Mouse (Mus musculus) embryonic stem cell, embryonic (primary cell): ENCODE measurements around the gene Ccdc153.

Experiments used
- CTCF ChIA-PET, 4 experiments: fragments of 300-600 bp in 2 of 4; fragments of 350-600 bp in 2 of 4; sonication (Branson Sonifier 250); formaldehyde crosslinking; loops; one replicate each; lab custom pipeline; 2022; ENCODE audit warnings: inconsistent platforms in 2 of 4; lab: Charles Lee
- POLR2A ChIA-PET, 4 experiments: fragments of 300-600 bp in 2 of 4; fragments of 350-600 bp in 2 of 4; sonication (Branson Sonifier 250); formaldehyde crosslinking; loops; one replicate each; lab custom pipeline; 2022; ENCODE audit warnings: antibody characterized with exemption in 4 of 4, inconsistent platforms in 1 of 4; lab: Charles Lee

Ccdc153 gene

DNA sequence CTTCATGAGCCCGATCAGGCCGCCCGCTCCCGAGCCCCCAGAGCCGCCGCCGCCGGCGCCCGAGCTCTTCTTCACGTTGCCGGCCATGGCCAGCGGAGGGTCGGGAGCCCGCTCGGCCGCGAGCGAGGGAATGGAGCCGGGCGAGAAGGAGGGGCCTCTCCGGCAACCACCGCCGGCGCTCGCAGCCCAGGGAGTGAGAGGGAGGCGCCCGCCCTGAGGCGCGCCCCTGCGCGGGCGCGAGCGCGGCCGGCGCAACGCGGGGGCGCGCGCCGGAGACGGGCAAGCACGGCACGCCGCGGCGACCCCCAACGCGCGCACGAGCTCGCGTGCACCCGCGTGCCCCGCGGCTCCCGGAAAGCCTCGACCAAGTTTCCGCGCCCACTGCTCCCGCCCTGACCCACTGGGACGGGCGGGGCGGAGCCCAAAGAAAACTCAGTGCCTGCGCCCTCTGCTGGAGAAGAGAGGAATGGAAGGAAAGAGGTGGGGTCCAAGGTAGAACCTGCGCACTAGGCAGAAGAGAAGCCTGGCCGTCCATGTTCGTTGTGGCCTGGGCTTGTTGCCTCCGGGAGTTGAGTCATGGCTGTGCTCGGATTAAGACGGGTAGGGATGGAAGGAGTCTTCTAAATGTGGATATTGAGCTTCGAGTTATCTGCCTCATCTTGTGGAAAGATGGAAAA lies 6.5 kb upstream of the Ccdc153 start, which contains the start of gene Cbl:
Cbl (minus strand) TSS at position 248 of the 677 bp plus-strand sequence.
- CTCF ChIA-PET, result interaction anchor here (0.6 to 2.4 kb wide), 56 partner anchors 9 to 901 kb away, joined by 3 to 19 read pairs (median 4); partner anchors contain the start of genes Nlrx1 (in 3 of the 4), Vps11 (in 3 of the 4), Bcl9l (in 1 of the 4) and C2cd2l (in 1 of the 4)
- POLR2A ChIA-PET, result interaction anchor here (0.5 to 6.1 kb wide), 120 partner anchors 9 to 649 kb away, joined by 3 to 67 read pairs (median 5); partner anchors contain the start of genes H2afx (in 4 of the 4), C2cd2l (in 3 of the 4), Dpagt1 (in 3 of the 4) and Hyou1 (in 3 of the 4)

DNA sequence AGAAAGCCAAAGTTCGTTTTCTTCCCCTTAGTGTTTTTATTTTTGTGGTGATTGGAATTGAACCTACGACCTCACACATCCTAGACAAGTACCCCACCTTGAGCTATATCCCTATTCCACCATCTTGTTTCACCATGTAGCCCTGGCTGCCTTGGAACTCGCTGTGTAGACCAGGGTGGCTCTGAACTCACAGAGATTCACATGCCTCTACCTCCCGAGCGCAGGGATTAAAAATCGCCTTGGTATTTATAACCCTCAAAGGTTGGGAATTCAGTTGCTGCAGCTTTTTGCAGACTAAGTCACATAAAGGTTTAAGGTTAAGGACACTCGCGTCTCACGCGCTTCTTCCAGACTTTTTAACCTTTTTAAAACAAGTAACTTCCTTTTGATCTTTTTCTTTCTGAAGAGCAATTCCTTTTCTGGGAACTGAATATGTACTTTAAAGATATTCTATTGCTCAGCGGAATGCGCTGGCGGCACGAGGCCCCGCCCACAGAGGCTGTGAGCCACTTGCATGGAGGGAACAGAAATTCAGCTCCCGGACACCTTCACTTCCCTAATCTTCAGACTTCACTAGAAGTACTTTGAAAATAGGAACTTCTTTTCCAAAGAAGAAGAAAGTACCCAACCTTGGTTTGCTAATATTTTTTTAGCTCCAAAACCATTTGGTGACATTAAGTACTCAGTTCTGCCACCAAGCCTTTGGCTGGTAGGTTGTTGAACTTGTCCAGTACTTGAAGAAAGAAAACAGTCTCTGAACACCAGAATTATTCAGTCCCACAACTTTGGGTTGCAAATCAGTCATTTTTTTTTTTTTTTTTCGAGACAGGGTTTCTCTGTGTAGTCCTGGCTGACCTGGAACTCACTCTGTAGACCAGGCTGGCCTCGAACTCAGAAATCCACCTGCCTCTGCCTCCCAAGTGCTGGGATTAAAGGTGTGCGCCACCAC lies 5.7 kb upstream of the Ccdc153 start:
- ChIA-PET CTCF (interaction anchor here (0.5 to 2.4 kb wide), 41 partner anchors 10 to 421 kb away, joined by 3 to 19 read pairs (median 4); partner anchors contain the start of genes Nlrx1 (in 2 of the 4), Vps11 (in 2 of the 4), C2cd2l (in 1 of the 4) and Ccdc84 (in 1 of the 4)), POLR2A (interaction anchor here (0.5 to 6.1 kb wide), 109 partner anchors 8 to 1178 kb away, joined by 3 to 67 read pairs (median 5); partner anchors contain the start of genes C2cd2l (in 3 of the 4), Dpagt1 (in 3 of the 4), H2afx (in 3 of the 4) and Hyou1 (in 3 of the 4))

DNA sequence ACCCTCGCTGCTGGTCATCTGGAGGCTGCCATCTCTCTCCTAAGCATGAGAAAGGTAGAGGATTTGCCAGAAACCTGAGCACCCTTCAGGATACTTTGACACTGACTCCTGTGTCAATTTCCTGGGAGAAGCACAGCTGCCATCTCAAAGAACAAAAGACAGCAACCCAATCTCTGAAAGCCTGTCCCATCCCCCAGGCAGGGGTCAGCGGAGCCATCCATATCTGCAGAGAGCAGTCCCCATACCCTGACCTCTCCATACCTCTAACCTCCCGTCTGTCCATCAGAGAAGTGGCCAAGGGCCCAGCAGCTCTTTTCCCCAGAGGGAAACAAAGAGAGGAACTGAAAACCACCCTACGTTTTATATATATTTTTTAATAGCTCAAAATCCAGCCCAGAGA lies 3.9 kb upstream of the Ccdc153 start:
- CTCF ChIA-PET, result interaction anchor here (0.6 to 1.0 kb wide), 5 partner anchors 8 to 108 kb away, joined by 3 to 5 read pairs (median 3); no protein-coding TSS in a partner anchor
- POLR2A ChIA-PET, result interaction anchor here in 3 of 4 experiments (0.7 to 6.1 kb wide), 6 partner anchors 39 to 124 kb away, joined by 3 to 67 read pairs (median 4); partner anchors contain the start of genes H2afx (in 3 of the 3), Hmbs (in 1 of the 3) and Vps11 (in 1 of the 3)

DNA sequence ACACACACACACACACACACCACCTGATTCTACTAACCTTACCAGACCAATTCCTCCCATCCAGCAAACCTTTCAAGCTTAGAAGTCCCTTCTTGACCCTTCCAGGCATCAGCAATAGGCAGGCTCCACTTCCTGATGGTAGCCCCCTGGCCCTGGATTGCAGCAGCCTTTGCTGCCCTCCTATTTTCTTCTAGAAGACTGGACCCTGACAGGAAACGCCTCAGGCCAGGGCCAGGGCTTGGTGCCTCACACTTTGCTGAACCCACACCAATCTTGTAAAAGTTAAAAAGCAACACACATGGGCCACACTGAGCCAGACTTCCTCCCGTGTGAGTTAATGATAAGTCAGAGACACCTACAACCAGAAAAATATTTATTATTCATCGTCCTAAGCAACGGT lies 3.3 kb upstream of the Ccdc153 start:
- CTCF ChIA-PET, result interaction anchor here (0.6 to 1.2 kb wide), 6 partner anchors 9 to 125 kb away, joined by 3 to 4 read pairs (median 3); partner anchors contain the start of gene Vps11 (in 1 of the 4)
- POLR2A ChIA-PET, result interaction anchor here in 3 of 4 experiments (0.6 to 6.1 kb wide), 9 partner anchors 12 to 143 kb away, joined by 3 to 67 read pairs (median 4); partner anchors contain the start of genes H2afx (in 3 of the 3), Hmbs (in 1 of the 3) and Vps11 (in 1 of the 3)

DNA sequence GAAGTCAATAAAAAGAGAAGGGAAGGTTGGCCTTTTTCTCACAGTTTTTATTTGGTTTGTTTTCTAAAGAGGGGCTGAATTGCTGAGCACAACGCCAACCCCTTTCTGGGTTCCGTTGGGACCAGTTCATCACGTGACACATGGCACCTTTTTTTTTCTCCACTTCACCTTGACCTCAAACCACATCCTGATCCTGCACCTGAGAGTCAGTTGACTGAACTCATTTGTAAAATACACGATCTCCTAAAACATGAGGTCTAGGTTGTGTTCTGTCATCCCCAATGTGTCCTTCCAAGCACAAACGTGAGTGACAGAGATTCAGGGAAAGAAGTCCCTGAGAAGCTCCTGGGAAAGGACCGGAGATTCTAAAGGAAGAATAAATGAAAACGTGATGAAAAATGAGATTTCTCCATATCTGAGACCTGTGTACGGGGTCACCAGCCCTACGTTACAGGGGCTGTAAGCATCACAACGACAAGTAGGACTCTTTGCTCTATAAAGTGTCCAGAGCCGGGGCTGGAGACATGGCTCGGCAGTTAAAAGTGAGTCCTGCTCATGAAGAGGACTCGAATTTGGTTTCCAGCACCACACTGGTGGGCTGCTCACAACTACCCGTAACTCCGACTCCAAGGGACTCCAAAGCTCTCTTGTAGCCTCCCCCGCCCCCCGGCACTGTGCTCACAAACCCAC lies 1.8 kb upstream of the Ccdc153 start:
- CTCF ChIA-PET, result interaction anchor here in 3 of 4 experiments (0.5 to 2.4 kb wide), 5 partner anchors 11 to 402 kb away, joined by 3 to 9 read pairs (median 3); partner anchors contain the start of gene C2cd2l (in 1 of the 3)

DNA sequence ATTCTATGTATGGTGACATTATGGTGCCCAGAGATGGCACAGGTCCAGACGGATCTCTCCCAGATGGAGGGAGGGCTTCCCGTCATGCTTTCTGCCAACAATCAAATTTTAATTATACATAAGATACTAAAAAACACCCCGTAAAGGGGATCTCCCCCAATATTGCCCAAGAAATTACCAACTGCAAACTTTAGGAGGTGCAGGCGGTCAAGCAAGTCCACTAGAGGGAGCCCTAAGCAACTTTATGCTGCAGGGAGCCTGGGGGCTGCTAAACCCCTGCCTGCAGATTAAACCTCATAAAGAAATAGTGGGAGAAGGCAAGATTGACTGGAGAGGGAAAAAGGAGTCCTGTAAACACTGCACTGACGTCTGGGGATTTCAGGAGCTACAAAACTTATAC lies 1.0 kb upstream of the Ccdc153 start:
- ChIA-PET POLR2A (interaction anchor here in 3 of 4 experiments (0.6 to 1.6 kb wide), 6 partner anchors 10 to 95 kb away, joined by 3 to 6 read pairs (median 4); partner anchors contain the start of genes H2afx (in 2 of the 3) and C2cd2l (in 1 of the 3)), CTCF (interaction anchor here (0.5 to 2.4 kb wide), 28 partner anchors 8 to 465 kb away, joined by 3 to 10 read pairs (median 4); partner anchors contain the start of genes Abcg4 (in 1 of the 4), C2cd2l (in 1 of the 4), Nlrx1 (in 1 of the 4) and Vps11 (in 1 of the 4))

More for the DNA sequence above, 1.8 kb upstream of the Ccdc153 start:
- POLR2A ChIA-PET, result interaction anchor here in 2 of 4 experiments (1.0 to 6.1 kb wide), 5 partner anchors 10 to 97 kb away, joined by 3 to 67 read pairs (median 5); partner anchors contain the start of gene H2afx (in 2 of the 2)

DNA sequence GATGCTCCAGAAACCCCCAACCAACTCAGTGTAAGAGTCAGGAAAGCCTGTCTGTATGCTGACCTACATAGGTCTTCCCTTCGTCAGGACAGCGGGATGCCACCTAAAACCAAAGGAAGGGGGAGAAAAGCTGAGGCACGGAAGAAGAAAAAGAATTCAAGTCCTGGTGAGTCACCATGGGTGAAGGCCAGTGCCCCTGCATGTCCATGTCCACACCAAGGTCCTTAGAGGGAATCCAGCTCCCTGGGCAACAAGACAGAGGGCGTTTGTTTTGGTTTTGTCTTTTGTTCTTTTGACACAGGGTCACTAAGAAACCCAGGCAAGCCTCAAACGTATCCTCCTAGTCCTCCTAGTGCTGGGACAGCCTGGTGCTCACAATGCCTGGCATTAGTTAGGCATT lies 435 bp downstream of the Ccdc153 start:
- CTCF ChIA-PET, result interaction anchor here (0.5 to 2.4 kb wide), 16 partner anchors 8 to 493 kb away, joined by 3 to 10 read pairs (median 4); partner anchors contain the start of genes Abcg4 (in 1 of the 4), Dpagt1 (in 1 of the 4) and Nlrx1 (in 1 of the 4)

DNA sequence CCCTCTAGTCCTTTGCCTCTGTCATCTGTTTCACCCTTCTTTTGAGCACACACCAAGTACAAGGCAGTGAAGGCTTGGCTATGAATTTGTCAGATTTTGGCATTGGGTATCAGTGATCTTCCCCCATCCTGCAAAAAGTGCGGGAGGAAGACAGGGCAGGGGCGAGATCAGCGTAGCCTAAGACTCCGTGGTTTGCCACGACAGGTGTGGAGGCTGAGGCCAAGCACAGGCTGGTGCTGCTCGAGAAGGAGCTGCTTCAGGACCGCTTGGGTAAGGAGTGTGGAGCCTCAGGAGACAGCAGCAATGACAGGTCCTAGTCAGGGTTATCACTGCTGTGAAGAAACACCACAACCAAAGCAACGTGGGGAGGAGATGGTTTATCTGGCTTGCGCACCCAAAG lies 942 bp downstream of the Ccdc153 start:
- CTCF ChIA-PET, result interaction anchor here in 2 of 4 experiments (0.5 to 1.1 kb wide), 3 partner anchors 26 to 60 kb away, joined by 3 to 4 read pairs (median 3); no protein-coding TSS in a partner anchor
- POLR2A ChIA-PET, result interaction anchor here in 3 of 4 experiments (0.6 to 1.4 kb wide), 4 partner anchors 24 to 97 kb away, joined by 3 to 5 read pairs (median 4); partner anchors contain the start of gene H2afx (in 1 of the 3)

More for the DNA sequence above, 435 bp downstream of the Ccdc153 start:
- POLR2A ChIA-PET, result interaction anchor here in 3 of 4 experiments (0.6 to 1.6 kb wide), 11 partner anchors 8 to 121 kb away, joined by 3 to 6 read pairs (median 4); partner anchors contain the start of genes H2afx (in 3 of the 3) and Vps11 (in 1 of the 3)

DNA sequence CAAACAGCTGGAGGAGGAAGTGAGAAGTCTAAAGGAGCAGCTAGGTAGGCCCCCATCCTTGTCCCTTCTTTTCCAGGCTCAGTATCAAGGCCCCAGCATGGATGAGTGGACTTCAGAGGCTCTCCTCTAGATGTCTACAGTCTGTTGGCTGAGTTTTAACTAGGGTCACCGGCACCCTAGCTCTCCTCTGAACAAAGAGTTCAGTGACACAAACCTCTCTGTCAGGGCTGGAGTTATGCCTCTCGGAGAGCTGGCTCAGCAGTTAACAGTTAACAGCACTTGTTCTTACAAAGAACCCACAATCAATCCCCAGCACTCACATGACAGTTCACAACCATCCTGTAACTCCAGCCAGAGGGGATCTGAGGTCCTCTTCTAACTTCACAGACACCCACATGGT lies 3.1 kb downstream of the Ccdc153 start:
- ChIA-PET CTCF (interaction anchor here in 2 of 4 experiments (1.0 to 1.6 kb wide), 2 partner anchors 9 to 134 kb away, joined by 3 to 6 read pairs; no protein-coding TSS in a partner anchor), POLR2A (interaction anchor here in 2 of 4 experiments (1.8 to 3.7 kb wide), 2 partner anchors 9 kb away, joined by 8 to 16 read pairs; partner anchors contain the start of gene Cbl (in 2 of the 2))

DNA sequence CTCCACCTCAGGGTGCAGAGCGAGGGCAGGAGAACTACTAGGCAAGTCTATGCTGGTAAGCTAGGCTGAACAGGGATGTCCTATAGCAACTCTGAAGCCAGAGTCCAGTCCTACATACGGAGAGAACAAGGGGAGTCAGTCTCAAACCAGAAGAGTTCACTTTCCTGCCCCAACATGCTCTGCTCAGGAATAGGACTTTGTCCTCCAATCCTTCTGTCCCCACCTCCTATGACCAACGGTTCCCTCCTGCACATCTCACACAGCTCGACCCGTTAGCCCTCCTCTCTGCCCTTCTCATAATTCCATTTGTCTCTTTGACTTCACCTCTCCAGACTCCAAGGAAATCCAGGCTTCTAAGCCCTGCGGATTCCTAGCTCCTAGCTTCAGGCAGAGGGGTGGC lies 7.4 kb downstream of the Ccdc153 start:
- ChIA-PET POLR2A (interaction anchor here in 3 of 4 experiments (0.6 to 1.9 kb wide), 13 partner anchors 8 to 171 kb away, joined by 3 to 8 read pairs (median 5); partner anchors contain the start of gene Cbl (in 1 of the 3)), CTCF (interaction anchor here in 2 of 4 experiments (0.7 to 2.8 kb wide), 3 partner anchors 8 to 14 kb away, joined by 3 to 19 read pairs (median 7); partner anchors contain the start of gene Cbl (in 1 of the 2))

DNA sequence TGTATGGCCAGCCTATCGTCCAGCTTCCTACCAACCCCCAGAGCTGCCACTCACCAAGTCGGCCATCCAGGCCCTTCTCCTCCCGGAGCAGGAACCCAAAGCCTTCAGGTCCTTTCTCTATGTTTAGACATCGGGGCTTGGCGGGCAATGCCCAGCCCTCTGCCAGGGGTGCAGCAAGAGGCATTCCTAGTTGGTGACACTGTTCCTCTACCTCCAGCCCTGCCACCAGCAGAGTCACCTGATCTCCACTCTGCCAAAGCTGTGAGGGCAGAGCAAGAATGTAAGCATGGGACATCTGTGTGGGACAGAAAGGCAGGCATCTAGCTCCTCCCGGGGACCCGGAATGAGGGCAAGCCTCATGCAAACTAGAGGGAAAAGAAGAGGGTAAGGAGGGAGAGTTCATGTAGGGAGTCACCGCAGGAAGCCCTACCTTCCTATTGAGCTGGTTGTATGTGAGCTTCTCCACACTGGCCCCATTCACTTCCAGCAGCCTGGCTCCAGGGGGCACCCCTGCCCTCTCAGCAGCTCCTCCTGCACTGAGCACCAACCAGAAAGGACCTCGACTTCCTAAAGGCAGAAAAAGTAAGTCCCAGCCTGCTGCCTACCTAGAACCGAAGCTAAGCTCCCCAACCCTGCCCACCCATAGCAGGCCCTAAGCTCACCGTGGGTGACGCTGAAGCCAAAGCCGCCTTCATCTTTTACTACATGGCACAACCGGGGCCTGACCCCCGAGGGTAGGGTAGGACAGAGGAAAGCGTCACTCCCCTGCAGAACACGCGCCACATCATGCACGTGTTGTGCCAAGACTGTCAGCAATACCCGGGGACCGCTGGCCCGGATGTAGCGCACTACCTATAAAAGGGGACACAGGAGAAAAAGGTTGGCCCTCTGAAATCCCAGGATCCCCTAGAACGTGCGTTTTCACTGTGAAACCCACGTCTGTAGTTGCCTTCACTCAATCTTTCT lies 9.0 kb downstream of the Ccdc153 start:
- CTCF ChIA-PET, result interaction anchor here (0.6 to 2.8 kb wide), 35 partner anchors 9 to 458 kb away, joined by 3 to 20 read pairs (median 4); partner anchors contain the start of genes Cbl (in 3 of the 4), Ccdc153 (in 3 of the 4), C2cd2l (in 2 of the 4) and Nlrx1 (in 2 of the 4)
- POLR2A ChIA-PET, result interaction anchor here (0.5 to 2.1 kb wide), 44 partner anchors 8 to 229 kb away, joined by 3 to 22 read pairs (median 4); partner anchors contain the start of genes H2afx (in 3 of the 4), Cbl (in 2 of the 4), Ccdc153 (in 2 of the 4) and Dpagt1 (in 2 of the 4)

DNA sequence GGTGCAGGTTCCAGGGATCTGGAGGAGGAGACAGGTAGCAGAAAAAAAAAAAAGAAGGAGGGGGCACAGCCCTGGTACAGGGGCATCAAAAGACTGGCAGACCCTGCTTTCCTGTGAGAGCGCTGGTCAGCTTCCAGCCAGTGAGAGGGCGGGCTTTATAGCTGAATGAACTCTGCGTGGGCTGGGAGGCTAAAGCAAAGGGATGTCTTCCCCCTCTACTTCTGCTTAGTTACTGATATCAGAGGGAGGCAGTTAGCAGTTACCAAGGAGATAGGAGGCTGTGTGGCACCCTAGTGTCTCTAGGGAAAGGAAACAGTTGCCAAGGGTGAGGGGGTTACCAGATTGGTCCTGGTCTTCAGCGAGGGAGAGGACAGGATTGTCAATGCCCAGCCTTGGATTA lies 10.0 kb downstream of the Ccdc153 start:
- ChIA-PET POLR2A (interaction anchor here in 3 of 4 experiments (0.6 to 2.1 kb wide), 7 partner anchors 12 to 84 kb away, joined by 3 to 22 read pairs (median 4); partner anchors contain the start of genes Cbl (in 1 of the 3), Dpagt1 (in 1 of the 3) and H2afx (in 1 of the 3)), CTCF (interaction anchor here in 3 of 4 experiments (0.6 to 2.8 kb wide), 6 partner anchors 11 to 202 kb away, joined by 3 to 20 read pairs (median 6); partner anchors contain the start of genes Nlrx1 (in 2 of the 3) and Cbl (in 1 of the 3))

DNA sequence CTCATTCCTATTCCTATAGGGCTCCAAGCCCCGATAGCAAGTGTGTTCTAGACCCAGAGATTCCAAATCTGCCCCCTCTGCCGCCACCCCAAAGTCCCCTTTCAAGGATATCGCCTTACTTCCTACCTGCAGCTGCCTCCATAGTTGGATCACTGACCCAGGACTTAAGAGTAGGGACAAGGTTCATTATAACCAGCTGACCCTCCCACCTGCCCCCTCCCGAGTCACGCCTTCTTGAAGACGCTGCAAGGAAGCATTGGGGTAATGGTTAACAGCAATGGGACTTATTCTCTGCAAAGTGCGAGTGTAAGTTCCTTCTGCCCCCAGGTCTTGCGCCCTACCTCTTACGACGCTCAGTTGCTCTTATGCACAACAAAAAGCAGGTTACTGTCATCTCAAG lies 10.8 kb downstream of the Ccdc153 start, which contains the start of gene Pdzd3:
Pdzd3 (minus strand) TSS at position 158 of the 400 bp plus-strand sequence.
- ChIA-PET POLR2A (interaction anchor here in 2 of 4 experiments (0.7 to 2.7 kb wide), 8 partner anchors 16 to 97 kb away, joined by 3 to 10 read pairs (median 4); partner anchors contain the start of genes Dpagt1 (in 2 of the 2), Cbl (in 1 of the 2) and H2afx (in 1 of the 2)), CTCF (interaction anchor here in 1 of 4 experiments (0.7 to 3.1 kb wide), 3 partner anchors 8 to 404 kb away, joined by 3 to 14 read pairs (median 6); partner anchors contain the start of gene Nlrx1)
